Mouse (Mus musculus) adrenal gland, adult (tissue): ENCODE data around the gene Zscan10.

Source experiments
- DNase-seq, 2 experiments: peaks; one replicate each; pipeline ENCODE4 v3.0.0; 2022 to 2023; ENCODE audit warnings: low spot score in 1 of 2; ENCODE audit not compliant: inconsistent age in 2 of 2

The Zscan10 gene

GRCm38 (mm10) chr17:23600641-23601622 lies at the start of gene Zscan10:
Gene Zscan10 (plus strand): TSS chr17:23600856.
- no peak for DNase-seq

- no peak for DNase-seq
Measured at GRCm38 (mm10) chr17:23550856-23551255, 49.8 kb upstream of the Zscan10 start.

GRCm38 (mm10) chr17:23551416-23551815 lies 49.2 kb upstream of the Zscan10 start:
- peak in 1 of 2 experiments; percentile 54 for DNase-seq

- DNase-seq, result peak in 1 of 2 experiments; percentile 81
Measured at GRCm38 (mm10) chr17:23551963-23552362, 48.7 kb upstream of the Zscan10 start.

- peak in 1 of 2 experiments; percentile 79 for DNase-seq
Measured at GRCm38 (mm10) chr17:23552896-23553633, 47.6 kb upstream of the Zscan10 start.

GRCm38 (mm10) chr17:23553634-23554120 lies 47.0 kb upstream of the Zscan10 start:
- peak; percentile 88 to 92 for DNase-seq

- peak in 1 of 2 experiments; percentile 84 for DNase-seq
Measured at GRCm38 (mm10) chr17:23554321-23554720, 46.3 kb upstream of the Zscan10 start.

GRCm38 (mm10) chr17:23555243-23555916 lies 45.3 kb upstream of the Zscan10 start:
- DNase-seq, result peak in 1 of 2 experiments; percentile 53

- peak; percentile 73 to 86 for DNase-seq
Measured at GRCm38 (mm10) chr17:23559767-23560166, 40.9 kb upstream of the Zscan10 start.

- DNase-seq, result peak; percentile 97 to 98
Measured at GRCm38 (mm10) chr17:23563595-23564367, 36.9 kb upstream of the Zscan10 start, which contains the start of gene Zfp213. Gene Zfp213 (minus strand): TSS chr17:23564238.

- no peak for DNase-seq
Measured at GRCm38 (mm10) chr17:23564368-23564715, 36.3 kb upstream of the Zscan10 start.

- DNase-seq, result peak in 1 of 2 experiments; percentile 65
Measured at GRCm38 (mm10) chr17:23566787-23567186, 33.9 kb upstream of the Zscan10 start.

- DNase-seq, result no peak
Measured at GRCm38 (mm10) chr17:23568370-23568769, 32.3 kb upstream of the Zscan10 start.

GRCm38 (mm10) chr17:23570017-23570416 lies 30.6 kb upstream of the Zscan10 start:
- peak in 1 of 2 experiments; percentile 79 for DNase-seq

- peak in 1 of 2 experiments; percentile 14 for DNase-seq
Measured at GRCm38 (mm10) chr17:23571084-23571483, 29.6 kb upstream of the Zscan10 start.

- DNase-seq, result no peak
Measured at GRCm38 (mm10) chr17:23572059-23572458, 28.6 kb upstream of the Zscan10 start.

GRCm38 (mm10) chr17:23574130-23574529 lies 26.5 kb upstream of the Zscan10 start:
- no peak for DNase-seq

- DNase-seq, result no peak
Measured at GRCm38 (mm10) chr17:23575951-23576552, 24.6 kb upstream of the Zscan10 start.

GRCm38 (mm10) chr17:23584786-23585185 lies 15.9 kb upstream of the Zscan10 start:
- peak; percentile 72 to 76 for DNase-seq
